Mouse (Mus musculus): ENCODE results near the gene Mmp12.
"Not testable (repeated sequence)": the region's sequence is repeated elsewhere in the genome, so short reads cannot be mapped to it uniquely, and the experiment has no call there.

The Mmp12 gene

GRCm38 (mm10) chr9:7344107-7344506, at the start of gene Mmp12:
Mmp12 (plus strand) TSS chr9:7344381.
- in situ Hi-C loops (cut with MboI; ENCODE audit: low pct_unique_long_range_greater_than_20kb in 1 of 2, low sequenced_read_pairs in 2 of 2, unreplicated experiment in 1 of 2), result no loop called here

GRCm38 (mm10) chr9:7331847-7332246, 12.3 kb upstream of the Mmp12 start:
- in situ Hi-C loops (cut with MboI; ENCODE audit: low pct_unique_long_range_greater_than_20kb in 1 of 2, low sequenced_read_pairs in 2 of 2, unreplicated experiment in 1 of 2), result no loop called here

- in situ Hi-C loops (cut with MboI; ENCODE audit: low pct_unique_long_range_greater_than_20kb in 1 of 2, low sequenced_read_pairs in 2 of 2, unreplicated experiment in 1 of 2), result no loop called here
Measured at GRCm38 (mm10) chr9:7335766-7336680, 8.2 kb upstream of the Mmp12 start.

GRCm38 (mm10) chr9:7336740-7337483, 7.3 kb upstream of the Mmp12 start:
- in situ Hi-C loops (cut with MboI; ENCODE audit: low pct_unique_long_range_greater_than_20kb in 1 of 2, low sequenced_read_pairs in 2 of 2, unreplicated experiment in 1 of 2), result no loop called here

DNA sequence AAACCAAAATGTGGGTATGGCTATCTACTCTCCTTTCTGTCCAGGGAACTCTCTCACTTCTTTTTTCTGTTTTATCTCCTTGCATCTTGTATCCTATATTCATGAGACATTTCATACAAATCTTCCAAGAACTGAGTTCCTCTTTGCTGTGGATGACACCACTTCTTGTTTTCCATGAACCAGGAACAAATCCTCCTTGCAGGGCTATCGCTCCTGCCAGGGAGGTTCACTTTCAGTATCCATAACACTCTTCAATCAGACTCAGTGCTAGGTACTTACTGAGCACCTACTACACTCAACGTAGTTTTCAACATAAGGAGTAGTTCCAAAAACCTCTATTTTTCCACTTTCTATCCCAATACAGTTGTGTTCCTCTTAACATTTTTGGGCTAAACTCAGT, 1.3 kb downstream of the Mmp12 start:
- in situ Hi-C loops (cut with MboI; ENCODE audit: low pct_unique_long_range_greater_than_20kb in 1 of 2, low sequenced_read_pairs in 2 of 2, unreplicated experiment in 1 of 2), result no loop called here

- in situ Hi-C loops (cut with MboI; ENCODE audit: low pct_unique_long_range_greater_than_20kb in 1 of 2, low sequenced_read_pairs in 2 of 2, unreplicated experiment in 1 of 2), result no loop called here
Measured at GRCm38 (mm10) chr9:7354535-7354934, 10.4 kb downstream of the Mmp12 start.

GRCm38 (mm10) chr9:7387947-7388346, 43.8 kb downstream of the Mmp12 start, which contains the start of gene Mmp1b:
Mmp1b (minus strand) TSS chr9:7388047.
- in situ Hi-C loops (cut with MboI; ENCODE audit: low pct_unique_long_range_greater_than_20kb in 1 of 2, low sequenced_read_pairs in 2 of 2, unreplicated experiment in 1 of 2), result no loop called here

DNA sequence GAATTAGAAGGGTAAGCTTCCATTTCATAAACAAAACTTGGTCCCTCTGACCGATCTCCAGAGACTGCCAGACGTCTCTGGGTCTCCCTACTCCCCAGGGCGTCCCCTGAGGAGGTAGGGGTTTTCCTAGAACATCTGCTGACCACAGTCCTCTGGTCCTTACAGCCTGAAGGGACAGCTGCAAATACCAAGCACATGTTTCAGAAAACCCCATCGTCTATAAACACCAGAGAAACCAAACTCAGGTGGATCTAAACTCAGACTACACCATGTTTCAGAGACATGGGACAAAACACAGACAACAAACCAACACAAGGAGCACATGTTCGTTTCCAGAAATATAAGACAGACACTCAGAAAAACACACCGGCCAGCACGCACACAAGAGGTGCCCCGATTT, 52.4 kb downstream of the Mmp12 start:
- in situ Hi-C loops (cut with MboI; ENCODE audit: low pct_unique_long_range_greater_than_20kb in 1 of 2, low sequenced_read_pairs in 2 of 2, unreplicated experiment in 1 of 2), result not testable (repeated sequence)
